Mouse (Mus musculus) G1E-ER4 (cell line): ENCODE data around the gene Vmn1r32. TPM values are rescaled to one million over a fixed set of nuclear protein-coding genes. Genes with fewer than 3 reads are reported as not detected.

Experiments
- GATA1 ChIP-seq: IDR thresholded peaks from one replicate; pipeline ENCODE4 v1.8.0; 2012; ENCODE audit warnings: low read length, inconsistent platforms
- polyA plus RNA-seq: library from polyadenylated mRNA; stranded (reverse); fragments of >175 nt; gene quantifications from 2 replicates; pipeline ENCODE4 v1.2.3, GENCODE M21; 2012

The Vmn1r32 gene
- polyA plus RNA-seq = not detected in 2 replicates

GRCm38 (mm10) chr6:66559996-66560395, at the start of gene Vmn1r32:
Gene Vmn1r32, minus strand, starts transcription at chr6:66560096.
- TF ChIP-seq GATA1 = no peak

DNA sequence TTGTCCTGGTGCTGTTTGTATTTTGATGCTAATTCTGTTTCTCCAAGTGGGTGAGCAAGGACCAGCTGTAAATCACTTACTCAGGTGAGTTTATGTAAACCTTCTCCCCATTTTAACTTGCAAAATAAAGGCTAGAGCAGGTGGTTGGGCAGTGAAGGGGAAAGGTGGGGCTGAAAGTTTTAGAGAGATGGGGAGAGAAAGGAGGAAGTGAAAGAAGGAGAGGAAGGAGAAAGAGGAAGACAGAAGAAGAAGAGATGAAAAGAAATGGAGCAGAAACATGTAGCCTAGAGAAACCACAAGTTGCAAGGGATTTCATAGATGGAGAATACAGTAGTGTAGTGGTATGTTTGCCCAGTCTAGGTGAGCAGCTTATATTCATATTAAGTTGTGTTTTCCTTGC, 35.9 kb upstream of the Vmn1r32 start:
- no peak for TF ChIP-seq GATA1

DNA sequence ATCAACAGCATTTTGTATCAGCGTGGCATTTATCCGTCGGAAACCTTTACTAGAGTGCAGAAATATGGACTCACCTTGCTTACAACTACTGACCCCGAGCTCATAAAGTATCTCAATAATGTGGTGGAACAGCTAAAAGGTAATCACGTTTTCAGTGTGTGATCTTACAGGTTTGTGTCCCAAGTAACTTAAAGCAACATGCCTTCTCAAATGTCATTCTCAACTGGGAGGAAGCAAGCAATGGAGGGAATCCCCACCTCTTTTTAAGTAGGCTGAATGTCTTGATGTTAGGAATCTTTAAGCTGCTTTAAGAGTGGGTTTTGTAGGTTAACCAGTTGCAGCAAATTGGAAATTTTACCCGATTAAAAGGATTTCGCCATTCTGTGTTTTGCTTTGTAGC, 23.9 kb downstream of the Vmn1r32 start:
- TF ChIP-seq GATA1 = no peak

DNA sequence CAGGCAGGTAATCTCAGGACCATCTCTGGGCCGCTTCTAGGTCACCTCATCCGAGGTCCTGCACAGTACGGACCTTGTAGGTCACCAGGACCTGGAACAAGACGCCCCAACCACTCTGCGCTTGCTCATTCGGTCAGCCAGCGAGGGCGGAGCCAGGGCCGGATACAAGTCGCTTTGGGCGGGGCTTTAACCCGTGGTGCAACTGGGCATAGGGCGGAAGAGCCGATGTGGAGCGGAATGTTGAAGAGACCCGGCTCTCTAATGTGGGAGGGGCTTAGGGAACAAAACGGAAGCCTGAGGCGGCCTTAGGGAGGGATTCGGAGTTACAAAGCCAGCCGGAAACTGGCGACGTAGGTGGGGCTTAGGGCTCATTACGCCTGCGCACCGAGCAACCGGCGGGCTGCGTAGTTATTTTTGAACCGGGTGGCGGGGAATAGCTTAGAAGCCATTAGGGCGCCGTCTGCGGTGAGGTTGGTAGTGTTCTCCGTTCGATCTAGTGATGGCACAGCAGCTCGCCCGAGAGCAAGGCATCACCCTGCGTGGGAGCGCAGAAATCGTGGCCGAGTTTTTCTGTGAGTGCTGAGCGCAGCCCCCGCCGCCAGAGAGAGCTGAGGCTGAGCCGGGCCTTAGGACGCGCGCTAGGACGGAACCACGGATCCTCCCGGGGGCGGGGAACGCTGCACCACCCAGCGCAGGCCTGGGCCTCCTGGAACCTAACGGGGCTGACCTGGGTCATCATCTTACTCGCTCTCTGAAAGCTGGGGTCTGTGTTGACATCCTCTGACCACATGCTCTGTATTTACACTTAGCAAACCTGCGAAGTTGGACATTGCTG, 24.7 kb downstream of the Vmn1r32 start, which contains the start of gene Mad2l1:
Gene Mad2l1 (plus strand): TSS at position 363 of the 835 bp plus-strand sequence.
- TF ChIP-seq GATA1 = no peak

GRCm38 (mm10) chr6:66534366-66534941, 25.4 kb downstream of the Vmn1r32 start:
- TF ChIP-seq GATA1 = no peak

DNA sequence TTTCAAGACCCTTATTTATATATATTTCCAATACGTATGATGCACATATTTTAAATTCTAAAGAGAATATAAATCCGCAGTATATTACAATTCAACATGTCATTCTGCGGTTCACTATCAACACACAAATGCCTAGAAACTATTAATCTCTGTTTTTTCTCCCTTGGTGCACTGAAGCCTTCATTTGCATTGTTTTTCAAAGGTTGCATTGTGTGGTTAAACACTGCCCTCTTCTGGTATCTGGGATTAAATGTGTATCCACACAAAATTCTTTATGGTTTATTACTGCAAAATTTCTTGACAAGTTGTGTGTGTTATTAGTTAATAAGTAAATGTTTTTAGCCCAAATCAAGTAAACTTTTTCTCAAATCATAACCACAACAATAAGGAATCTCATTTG, 26.7 kb downstream of the Vmn1r32 start:
- TF ChIP-seq GATA1 = no peak

DNA sequence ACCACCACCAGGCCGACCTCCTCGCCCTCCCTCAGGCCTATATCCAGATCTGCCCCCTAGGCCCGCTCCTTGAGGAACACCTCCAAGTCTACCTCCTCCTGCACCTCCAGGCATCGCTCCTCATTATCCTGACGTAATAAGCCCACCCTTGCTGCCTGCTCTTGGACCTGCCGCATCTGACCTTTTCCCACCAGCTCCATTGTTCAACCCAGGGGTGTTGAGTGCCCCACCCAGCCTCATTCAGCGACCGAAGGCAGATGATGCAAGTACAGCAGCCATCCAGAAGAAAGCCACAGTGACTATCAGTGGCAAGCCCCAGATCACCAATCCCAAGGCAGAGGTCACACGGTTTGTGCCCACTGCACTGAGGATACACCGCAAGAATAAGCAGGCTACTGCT, 31.5 kb downstream of the Vmn1r32 start:
- TF ChIP-seq GATA1 = no peak

- no peak for TF ChIP-seq GATA1
Measured at GRCm38 (mm10) chr6:66516368-66516767, 43.5 kb downstream of the Vmn1r32 start.

Other genes starting within 250 kb of the Vmn1r32 start
- gene Mad2l1, start 24.7 kb downstream of the Vmn1r32 start, polyA plus RNA-seq = 5.0 and 7.2 TPM in 2 replicates
- gene Vmn1r33, start 58.2 kb upstream of the Vmn1r32 start, polyA plus RNA-seq = not detected in 2 replicates
- gene Vmn1r34, start 83.8 kb upstream of the Vmn1r32 start, polyA plus RNA-seq = not detected in 2 replicates
- gene Vmn1r35, start 125.8 kb upstream of the Vmn1r32 start, polyA plus RNA-seq = not detected in 2 replicates
- not detected in 2 replicates for gene Vmn1r36, start 159.1 kb upstream of the Vmn1r32 start, polyA plus RNA-seq
- not detected in 2 replicates for gene Vmn1r37, start 169.3 kb upstream of the Vmn1r32 start, polyA plus RNA-seq
- not detected in 2 replicates for gene Vmn1r38, start 222.5 kb upstream of the Vmn1r32 start, polyA plus RNA-seq